Mouse (Mus musculus) heart, embryonic 11.5 days (tissue): Measurements from ENCODE around the gene Nr2f6. TPM values are rescaled to one million over a fixed set of nuclear protein-coding genes. Genes with fewer than 3 reads are reported as not detected.
A peak's percentile ranks its signal among the peaks of the same experiment; 100 is the strongest.

Source experiments
- ATAC-seq: fragments of 200-750 bp; cut with Nextera tagmentation; replicated peaks from 2 replicates; pipeline ENCODE4 v1.8.0; 2017; ENCODE audit warnings: moderate library complexity; ENCODE audit not compliant: insufficient number of reproducible peaks, low FRiP score, low TSS enrichment
- H3K27ac ChIP-seq: fragments of 300-500 bp; sonication (generic); 2 replicates; pipeline ENCODE4 v1.5.1; 2014; ENCODE audit warnings: mild to moderate bottlenecking, low read depth, low read length
- H3K27me3 ChIP-seq: fragments of 300-500 bp; sonication (generic); 2 replicates; pipeline ENCODE4 v1.6.1; 2014; ENCODE audit warnings: mild to moderate bottlenecking, low read length, mixed read lengths; ENCODE audit not compliant: control insufficient read depth, insufficient read depth
- H3K36me3 ChIP-seq: fragments of 300-500 bp; sonication (generic); 2 replicates; pipeline ENCODE4 v1.6.1; 2014; ENCODE audit warnings: mild to moderate bottlenecking, low read length, moderate library complexity, mixed read lengths; ENCODE audit not compliant: control insufficient read depth, insufficient read depth
- H3K4me1 ChIP-seq: fragments of 300-500 bp; sonication (generic); 2 replicates; pipeline ENCODE4 v1.6.1; 2014; ENCODE audit warnings: low read length; ENCODE audit not compliant: control insufficient read depth, insufficient read depth
- H3K4me2 ChIP-seq: fragments of 300-500 bp; sonication (generic); 2 replicates; pipeline ENCODE4 v1.6.1; 2014; ENCODE audit warnings: mild to moderate bottlenecking, moderate library complexity
- H3K4me3 ChIP-seq: fragments of 300-500 bp; sonication (generic); 2 replicates; pipeline ENCODE4 v1.5.1; 2014; ENCODE audit warnings: low read depth, low read length
- H3K9ac ChIP-seq: fragments of 300-500 bp; sonication (generic); 2 replicates; pipeline ENCODE4 v1.6.1; 2014; ENCODE audit warnings: mild to moderate bottlenecking, low read depth, low read length, moderate library complexity
- H3K9me3 ChIP-seq: fragments of 300-500 bp; sonication (generic); replicated peaks from 2 replicates; pipeline ENCODE4 v1.6.1; 2016; ENCODE audit warnings: low read length; ENCODE audit not compliant: control insufficient read depth
- WGBS: fragments of 180-500 bp; shearing (Covaris S2); extraction: QIAGEN DNeasy Blood & Tissue Kit; methylation state at CpG from one replicate; pipeline ENCODE4 v1.1.7; 2014; ENCODE audit not compliant: insufficient replicate concordance; 5-methylcytosine and 5-hydroxymethylcytosine counted together
- polyA plus RNA-seq: library from polyadenylated mRNA; unstranded; fragments of >200 nt; fragmentation: Nextera tagmentation; extraction: Ambion mirVana; gene quantifications from 2 replicates; pipeline ENCODE4 v1.2.1, GENCODE M21; 2014

The Nr2f6 gene
- polyA plus RNA-seq, 1 experiment from 2014 or later = 47.2 TPM

- Histone ChIP-seq H3K27me3 (peaks cover 2% of the 10 kb centered on the region; the same call in 1 of the 2 replicates), H3K9ac (no peak overlapping the region), H3K4me1 (peaks cover 30% of the 10 kb centered on the region), H3K36me3 (peaks cover 25% of the 10 kb centered on the region), H3K9me3 (no peaks in the 10 kb centered on the region), H3K4me2 (no peak overlapping the region), H3K4me3 (no peak overlapping the region), H3K27ac (no peak overlapping the region)
- WGBS = 90% methylated on average over 3 of the region's 3 CpGs
- ATAC-seq = no peak
Observed at GRCm38 (mm10) chr8:71373000-71373399, 8.8 kb downstream of the Nr2f6 start.

GRCm38 (mm10) chr8:71372427-71372826 is 9.3 kb downstream of the Nr2f6 start:
- Histone ChIP-seq H3K27ac (0 out of 2 replicates have a peak overlapping the region, but pooled peaks have one; percentile 24), H3K36me3 (peaks cover 20% of the 10 kb centered on the region), H3K9ac (no peak overlapping the region), H3K4me1 (peaks cover 33% of the 10 kb centered on the region), H3K4me2 (no peak overlapping the region), H3K27me3 (no peaks in the 10 kb centered on the region), H3K4me3 (no peak overlapping the region), H3K9me3 (no peaks in the 10 kb centered on the region)
- WGBS = 79% methylated on average over 12 of the region's 12 CpGs
- ATAC-seq = no peak

- Histone ChIP-seq H3K9me3 (no peaks in the 10 kb centered on the region), H3K9ac (peak within 1 kb of the TSS; percentile 72), H3K4me2 (peak within 1 kb of the TSS; percentile 59), H3K36me3 (peaks cover 20% of the 10 kb centered on the region), H3K4me3 (peak within 1 kb of the TSS; percentile 70), H3K27me3 (no peaks in the 10 kb centered on the region), H3K4me1 (peaks cover 26% of the 10 kb centered on the region), H3K27ac (peak within 1 kb of the TSS; percentile 62)
- WGBS = under 1% methylated on average over 68 of the region's 68 CpGs
- ATAC-seq = peak; percentile 82
Observed at GRCm38 (mm10) chr8:71371236-71371848, 10.4 kb downstream of the Nr2f6 start, which contains the start of gene Ocel1. Gene Ocel1 (plus strand): TSS chr8:71371298.

- peaks cover 20% of the 10 kb centered on the region for H3K36me3 ChIP-seq
- H3K4me3 ChIP-seq = peak overlapping the region; percentile 70
- no peaks in the 10 kb centered on the region for H3K9me3 ChIP-seq
- WGBS = 20% methylated on average over 5 of the region's 5 CpGs
- peak overlapping the region; percentile 58; the same call in 1 of the 2 replicates for H3K9ac ChIP-seq
- H3K4me2 ChIP-seq = peak overlapping the region; percentile 59
- H3K27me3 ChIP-seq = no peaks in the 10 kb centered on the region
- peaks cover 21% of the 10 kb centered on the region for H3K4me1 ChIP-seq
- H3K27ac ChIP-seq = 0 out of 2 replicates have a peak overlapping the region, but pooled peaks have one; percentile 22
- ATAC-seq = no peak
Observed at GRCm38 (mm10) chr8:71370711-71371235, 11.0 kb downstream of the Nr2f6 start.

GRCm38 (mm10) chr8:71369040-71369718 is 12.6 kb downstream of the Nr2f6 start:
- peak overlapping the region; percentile 22; the same call in 1 of the 2 replicates for H3K27ac ChIP-seq
- WGBS = 90% methylated on average over 10 of the region's 10 CpGs

GRCm38 (mm10) chr8:71368366-71368765 is 13.4 kb downstream of the Nr2f6 start:
- ATAC-seq = no peak
- Histone ChIP-seq H3K4me3 (no peak overlapping the region), H3K9ac (no peak overlapping the region; the same call in 1 of the 2 replicates), H3K36me3 (peaks cover 6% of the 10 kb centered on the region; the same call in 1 of the 2 replicates), H3K4me2 (peak overlapping the region; percentile 63; the same call in 1 of the 2 replicates), H3K27ac (peak overlapping the region; percentile 88; the same call in 1 of the 2 replicates), H3K27me3 (no peaks in the 10 kb centered on the region), H3K4me1 (peaks cover 15% of the 10 kb centered on the region), H3K9me3 (no peaks in the 10 kb centered on the region)

More at GRCm38 (mm10) chr8:71369040-71369718, 12.6 kb downstream of the Nr2f6 start:
- H3K27me3 ChIP-seq = no peaks in the 10 kb centered on the region
- no peak overlapping the region; the same call in 1 of the 2 replicates for H3K4me3 ChIP-seq
- ATAC-seq = no peak
- H3K9me3 ChIP-seq = no peaks in the 10 kb centered on the region
- no peak overlapping the region for H3K9ac ChIP-seq
- no peak overlapping the region for H3K4me2 ChIP-seq
- H3K36me3 ChIP-seq = peaks cover 12% of the 10 kb centered on the region
- H3K4me1 ChIP-seq = peaks cover 15% of the 10 kb centered on the region

GRCm38 (mm10) chr8:71367529-71368176 is 14.1 kb downstream of the Nr2f6 start:
- H3K4me3 ChIP-seq = peak overlapping the region; percentile 62
- no peak for ATAC-seq
- H3K9me3 ChIP-seq = no peaks in the 10 kb centered on the region
- H3K9ac ChIP-seq = peak overlapping the region; percentile 76
- peaks cover 6% of the 10 kb centered on the region; the same call in 1 of the 2 replicates for H3K36me3 ChIP-seq
- peak overlapping the region; percentile 88 for H3K27ac ChIP-seq
- H3K4me2 ChIP-seq = peak overlapping the region; percentile 63
- no peaks in the 10 kb centered on the region for H3K27me3 ChIP-seq
- WGBS = 44% methylated on average over 17 of the region's 17 CpGs
- H3K4me1 ChIP-seq = peaks cover 15% of the 10 kb centered on the region

GRCm38 (mm10) chr8:71366771-71367528 is 14.8 kb downstream of the Nr2f6 start, which contains the start of gene Use1:
Gene Use1 (plus strand): TSS chr8:71366848.
- WGBS = under 1% methylated on average over 56 of the region's 56 CpGs
- Histone ChIP-seq H3K27ac (peak within 1 kb of the TSS; percentile 88), H3K4me3 (peak within 1 kb of the TSS; percentile 62), H3K9me3 (no peaks in the 10 kb centered on the region), H3K4me2 (peak within 1 kb of the TSS; percentile 63), H3K27me3 (no peaks in the 10 kb centered on the region), H3K4me1 (peaks cover 15% of the 10 kb centered on the region), H3K36me3 (peaks cover 6% of the 10 kb centered on the region; the same call in 1 of the 2 replicates), H3K9ac (peak within 1 kb of the TSS; percentile 76)
- ATAC-seq = peak; percentile 82
